Mouse (Mus musculus) right cerebral cortex, postnatal 10 days (tissue): Measurements from ENCODE around the gene Antxrl.

Experiments used
- DNase-seq, 2 experiments: peaks; one replicate each; pipeline ENCODE4 v3.0.0; 2021; ENCODE audit warnings: low spot score in 2 of 2

Antxrl gene

DNA sequence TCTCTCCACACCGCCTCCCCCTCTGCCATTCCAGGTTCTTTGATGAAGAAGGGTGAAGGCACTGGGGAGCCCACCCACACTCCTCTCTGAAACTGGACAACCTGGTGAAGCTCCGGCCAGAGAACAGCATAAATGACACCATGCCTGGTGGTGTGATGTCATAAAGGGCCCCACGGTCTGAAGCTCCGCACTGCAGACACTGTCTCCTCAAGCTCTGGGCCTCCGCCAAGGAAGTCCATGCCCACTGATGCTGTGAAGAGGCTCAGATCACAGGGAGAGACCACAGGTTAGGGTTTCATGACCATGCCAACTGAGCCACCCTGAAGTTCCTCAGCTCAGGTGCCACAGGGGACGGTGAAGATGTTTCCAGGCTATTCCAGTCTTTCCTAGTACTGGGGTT lies at the start of gene Antxrl:
Gene Antxrl (plus strand): TSS at position 192 of the 400 bp plus-strand sequence.
- no peak for DNase-seq

GRCm38 (mm10) chr14:34015063-34015462 lies 37.4 kb upstream of the Antxrl start, which contains the start of gene Gm30083:
TSS of gene Gm30083 (minus strand) at chr14:34015182.
- DNase-seq: no peak

- DNase-seq: no peak
Observed at GRCm38 (mm10) chr14:34016381-34016780, 36.1 kb upstream of the Antxrl start, which contains the start of gene Gm5460. TSS of gene Gm5460 (plus strand) at chr14:34016758.

DNA sequence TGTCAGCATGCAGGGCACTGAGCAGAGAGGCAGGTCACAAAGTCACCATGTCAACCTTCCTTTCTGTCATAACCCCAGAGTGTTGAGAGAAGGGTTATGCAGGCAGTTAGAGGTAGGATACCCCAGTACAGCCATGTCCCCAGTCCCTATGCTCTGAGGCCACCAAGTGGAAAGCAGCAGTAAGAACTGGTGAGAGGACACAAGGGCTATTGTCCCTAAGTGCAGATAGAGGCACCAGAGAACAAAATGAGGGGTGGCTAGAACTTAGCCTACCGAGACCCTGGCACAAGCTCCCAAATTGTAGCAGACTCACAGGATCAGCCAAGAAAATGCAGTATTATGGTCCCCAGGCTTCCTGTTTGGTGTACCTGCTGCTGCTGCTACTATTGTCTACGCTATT lies 35.6 kb upstream of the Antxrl start:
- no peak for DNase-seq

DNA sequence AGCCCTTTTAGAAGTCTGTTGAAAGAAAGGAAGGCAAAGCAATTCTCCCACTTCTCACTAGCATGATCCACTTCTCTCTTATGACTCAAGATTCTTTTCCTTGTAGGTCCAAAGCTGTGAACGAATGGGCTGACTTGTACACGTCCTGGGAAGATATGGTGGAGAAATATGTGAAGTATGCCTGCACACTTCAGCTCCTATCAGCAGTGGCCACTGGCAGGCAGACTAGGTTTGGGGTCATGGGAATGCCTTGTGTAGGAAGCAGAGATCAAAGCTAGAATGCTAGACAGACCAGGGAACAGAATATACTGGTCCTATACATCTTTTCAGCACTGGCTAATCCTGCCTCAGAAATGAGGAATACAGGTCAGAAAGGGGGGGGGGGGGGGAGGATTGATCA lies 25.8 kb upstream of the Antxrl start:
- DNase-seq: no peak

GRCm38 (mm10) chr14:34033841-34034610 lies 18.5 kb upstream of the Antxrl start:
- DNase-seq: no peak

DNA sequence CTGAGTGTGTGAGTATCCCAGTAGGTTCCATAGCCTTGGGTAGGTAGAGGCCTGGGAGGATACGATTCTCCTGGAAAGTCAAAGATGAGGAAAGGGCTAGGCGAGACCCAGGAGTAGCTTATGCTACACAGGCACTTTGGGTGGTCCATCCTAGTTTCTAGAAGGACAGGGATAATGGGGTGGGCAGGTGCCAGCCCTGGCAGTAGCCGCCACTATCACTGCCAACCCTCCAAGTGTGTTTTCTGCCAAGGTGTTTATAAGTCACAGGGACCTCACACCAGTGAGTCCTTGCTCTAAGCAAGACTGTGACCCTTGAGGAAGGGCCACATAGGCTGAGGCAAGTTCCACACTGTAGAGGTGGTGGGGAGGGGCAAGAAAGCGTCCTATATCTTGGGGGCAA lies 11.3 kb upstream of the Antxrl start:
- DNase-seq: no peak

- DNase-seq: no peak
Observed at GRCm38 (mm10) chr14:34043341-34043740, 9.2 kb upstream of the Antxrl start.

GRCm38 (mm10) chr14:34050101-34050779 lies 2.3 kb upstream of the Antxrl start:
- DNase-seq: no peak

DNA sequence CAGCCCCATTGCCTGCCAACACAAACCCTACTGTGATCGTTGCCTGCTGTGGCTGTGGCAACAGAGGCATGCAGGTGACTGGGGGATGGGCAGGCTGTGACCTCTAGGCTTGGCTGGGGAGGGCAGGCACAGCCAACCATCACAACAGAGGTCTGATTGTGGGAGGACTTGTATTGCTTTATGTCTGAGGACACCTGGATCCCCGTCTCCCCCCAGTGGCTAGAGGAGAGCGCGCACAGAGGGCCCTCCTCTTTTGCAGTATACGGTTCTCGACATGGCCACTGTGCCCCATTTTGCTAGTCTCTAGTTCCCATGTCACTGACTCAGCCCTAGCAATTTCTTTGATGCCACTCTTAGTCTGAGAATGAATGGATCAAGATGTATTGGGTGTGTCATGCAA lies 19.2 kb downstream of the Antxrl start:
- no peak for DNase-seq

- DNase-seq: no peak
Observed at GRCm38 (mm10) chr14:34075346-34075745, 22.8 kb downstream of the Antxrl start.

DNA sequence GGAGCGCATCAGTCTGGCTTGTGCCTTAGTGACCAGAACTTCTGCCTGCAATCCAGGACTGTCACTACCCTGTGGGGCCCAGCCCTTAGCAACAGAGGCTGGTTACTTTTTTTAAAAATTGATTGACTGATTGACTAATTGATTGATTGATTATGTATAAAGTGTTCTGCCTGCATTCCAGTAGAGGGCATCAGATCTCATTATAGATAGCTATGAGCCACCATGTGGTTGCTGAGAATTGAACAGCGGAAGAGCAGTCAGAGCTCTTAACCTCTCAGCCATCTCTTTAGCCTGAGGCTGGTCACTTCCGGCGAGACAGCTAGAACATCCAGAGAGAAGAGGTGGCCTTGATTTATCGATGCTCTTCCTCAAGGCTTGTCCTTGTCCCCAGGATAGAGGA lies 24.7 kb downstream of the Antxrl start:
- DNase-seq: no peak

GRCm38 (mm10) chr14:34078293-34078692 lies 25.8 kb downstream of the Antxrl start:
- no peak for DNase-seq

GRCm38 (mm10) chr14:34080321-34080997 lies 28.0 kb downstream of the Antxrl start:
- peak; percentile 73 to 87 for DNase-seq

DNA sequence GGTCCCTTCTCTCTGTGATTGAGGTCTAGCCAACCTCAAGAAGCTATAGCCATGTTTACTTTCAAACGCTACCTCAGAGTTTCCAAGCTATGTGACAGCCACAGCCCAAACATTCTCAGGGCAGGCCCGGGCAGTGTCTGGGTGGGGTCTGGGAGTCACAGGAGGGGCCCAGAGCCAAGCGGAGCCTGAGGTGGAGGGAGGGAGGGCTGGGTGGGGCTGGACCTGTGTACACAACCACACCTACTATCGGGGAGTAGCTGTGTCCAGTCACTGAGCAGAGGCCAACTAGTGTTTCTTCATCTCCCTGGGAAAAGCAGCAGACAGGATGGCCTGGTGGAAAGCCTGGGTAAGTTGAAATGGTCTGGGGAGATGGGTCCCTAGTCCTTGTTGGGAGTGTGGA lies 33.2 kb downstream of the Antxrl start, which contains the start of gene Anxa8:
Gene Anxa8 (plus strand): TSS at position 251 of the 400 bp plus-strand sequence.
- DNase-seq: no peak

DNA sequence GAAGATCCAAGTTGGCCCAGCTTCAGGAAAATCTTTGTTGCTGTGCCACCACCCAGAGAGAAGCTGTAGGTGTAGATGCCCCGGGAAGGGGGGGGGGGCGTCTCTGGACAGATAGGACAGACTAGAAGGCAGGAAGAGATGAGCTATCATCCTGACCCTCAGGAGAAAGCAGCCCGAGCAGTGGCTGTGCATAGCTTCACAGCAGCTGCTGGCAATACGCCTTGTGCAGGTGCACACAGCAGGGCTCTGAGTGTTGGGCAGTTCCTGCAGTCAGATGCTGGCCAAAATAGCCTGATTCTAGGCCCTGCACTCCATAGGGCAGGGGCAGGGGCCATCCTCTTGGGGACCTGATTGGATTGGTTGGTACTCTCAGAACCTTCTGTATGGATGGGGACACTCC lies 34.3 kb downstream of the Antxrl start:
- DNase-seq: no peak

GRCm38 (mm10) chr14:34087856-34088398 lies 35.4 kb downstream of the Antxrl start:
- DNase-seq: no peak

GRCm38 (mm10) chr14:34089796-34090195 lies 37.3 kb downstream of the Antxrl start:
- DNase-seq: no peak

DNA sequence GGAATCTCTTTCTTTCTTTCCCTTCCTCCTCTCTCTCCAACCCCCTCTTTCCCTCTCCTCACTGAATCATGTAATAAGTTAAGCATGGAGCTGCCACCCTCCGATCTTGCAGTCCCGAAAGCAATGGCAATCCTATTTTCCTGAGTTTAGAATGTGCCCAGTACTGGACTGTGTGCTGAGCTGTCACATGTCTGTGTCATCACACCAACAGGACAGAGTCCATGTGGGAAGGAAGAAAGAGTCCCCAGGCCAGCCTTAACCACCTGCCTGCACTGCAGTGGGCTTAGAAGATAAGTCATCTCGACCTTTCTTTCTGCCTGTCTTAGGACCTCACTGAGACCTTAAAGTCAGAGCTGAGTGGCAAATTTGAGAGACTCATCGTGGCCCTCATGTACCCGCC lies 39.0 kb downstream of the Antxrl start:
- no peak for DNase-seq

DNA sequence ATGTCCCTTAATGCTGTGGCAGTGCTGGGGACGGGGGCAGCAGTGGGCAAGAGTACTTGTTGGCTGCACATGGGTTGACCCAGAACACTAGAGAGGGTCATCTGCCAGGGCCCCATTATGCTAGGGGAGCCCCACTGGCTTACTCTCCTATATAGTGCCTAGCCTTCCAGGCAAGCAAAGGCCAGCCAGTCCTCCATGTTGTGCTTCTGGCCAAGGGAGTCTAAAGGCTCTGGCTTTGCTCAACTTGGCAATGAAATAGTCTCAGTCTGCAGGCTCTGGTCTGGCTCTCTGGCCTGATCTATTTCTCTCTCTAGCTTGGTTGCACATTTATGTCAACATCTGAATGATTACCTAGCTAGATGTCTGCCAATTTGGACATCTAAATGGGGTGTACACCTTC lies 40.3 kb downstream of the Antxrl start:
- DNase-seq: no peak

GRCm38 (mm10) chr14:34096161-34096560 lies 43.7 kb downstream of the Antxrl start:
- no peak for DNase-seq

- no peak for DNase-seq
Observed at GRCm38 (mm10) chr14:34102601-34103000, 50.1 kb downstream of the Antxrl start, which contains the start of gene A630023A22Rik. TSS of gene A630023A22Rik (minus strand) at chr14:34102754.
